Mouse (Mus musculus): ENCODE measurements around the gene Lrrc4c. TPM values are rescaled to one million over a fixed set of nuclear protein-coding genes. Genes with fewer than 3 reads are reported as not detected.

Gene Lrrc4c
- polyA plus RNA-seq, 1 experiment from 2014 or later: 2.0 TPM

DNA sequence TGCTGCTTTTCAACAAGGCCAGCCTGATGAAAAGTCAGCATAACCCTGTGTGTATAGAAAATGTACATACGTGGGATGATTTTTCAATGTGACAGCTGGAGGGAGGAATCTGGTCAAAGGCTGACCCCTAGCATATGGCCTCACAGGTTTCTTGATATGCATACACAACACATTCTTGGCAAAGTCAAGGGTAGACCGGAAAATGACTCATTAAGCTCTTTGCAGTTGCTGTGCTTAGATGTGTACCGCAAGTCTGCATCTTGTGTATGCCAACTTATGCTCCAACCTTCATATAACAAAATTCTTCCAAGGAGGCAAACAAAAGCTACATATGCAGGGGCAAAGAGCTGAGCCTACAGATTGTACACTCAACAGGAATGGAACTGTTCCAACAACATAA lies 631.6 kb downstream of the Lrrc4c start:
- Histone ChIP-seq H3K9ac (no peak overlapping the region), H3K27ac (no peak overlapping the region), H3K27me3 (no peaks in the 10 kb centered on the region), H3K4me2 (no peak overlapping the region), H3K4me3 (no peak overlapping the region), H3K9me3 (no peaks in the 10 kb centered on the region), H3K4me1 (no peaks in the 10 kb centered on the region), H3K36me3 (no peaks in the 10 kb centered on the region)
- ATAC-seq (ENCODE audit: insufficient number of reproducible peaks, insufficient read depth, low FRiP score, low TSS enrichment, low read depth): no peak
- WGBS: 89% methylated on average over 3 of the region's 3 CpGs

DNA sequence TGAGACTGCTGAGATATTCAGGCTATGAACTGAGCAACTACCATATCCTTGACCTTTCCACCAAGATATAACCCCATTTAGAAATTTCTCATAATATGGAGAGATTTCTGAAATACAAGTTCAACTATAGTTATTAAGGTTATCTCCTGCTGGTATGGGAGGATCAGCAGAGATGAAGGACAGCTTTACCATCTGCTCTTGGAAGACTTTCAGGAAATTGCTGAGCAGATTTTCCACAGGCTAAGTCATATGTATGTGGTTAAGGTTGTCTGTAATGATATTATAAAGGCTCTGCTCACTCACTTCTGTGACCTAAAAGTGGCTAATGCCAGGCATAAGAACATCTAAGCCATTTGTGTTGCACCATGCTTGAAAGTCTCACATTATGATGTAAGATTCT lies 681.6 kb downstream of the Lrrc4c start:
- no peak for ATAC-seq (ENCODE audit: insufficient number of reproducible peaks, insufficient read depth, low FRiP score, low TSS enrichment, low read depth)
- Histone ChIP-seq H3K9me3 (no peaks in the 10 kb centered on the region), H3K4me1 (no peaks in the 10 kb centered on the region), H3K9ac (no peak overlapping the region), H3K4me3 (no peak overlapping the region), H3K4me2 (no peak overlapping the region), H3K27ac (no peak overlapping the region), H3K27me3 (no peaks in the 10 kb centered on the region), H3K36me3 (no peaks in the 10 kb centered on the region)

DNA sequence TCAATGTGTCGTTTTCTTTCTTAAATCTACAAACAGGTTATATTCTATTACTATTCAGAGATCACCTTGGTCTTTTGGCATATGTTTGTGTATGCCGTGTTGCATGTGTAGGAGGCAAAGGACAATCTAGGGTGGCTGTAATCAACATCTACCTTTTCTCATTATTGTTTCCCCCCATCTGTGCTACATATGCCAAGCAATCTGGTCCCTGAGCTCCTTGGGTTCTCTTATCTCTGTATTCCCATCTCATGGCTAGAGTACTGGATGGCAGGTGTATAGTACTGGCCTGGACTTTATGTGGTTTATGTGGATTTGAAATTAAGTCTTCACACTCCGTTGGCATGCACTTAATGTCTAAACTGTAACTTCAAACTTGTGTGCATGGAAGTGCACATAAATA lies 700.4 kb downstream of the Lrrc4c start:
- 67% methylated on average over 3 of the region's 3 CpGs for WGBS
- Histone ChIP-seq H3K4me2 (no peak overlapping the region), H3K27me3 (no peaks in the 10 kb centered on the region), H3K4me1 (no peaks in the 10 kb centered on the region), H3K4me3 (no peak overlapping the region), H3K27ac (no peak overlapping the region), H3K36me3 (no peaks in the 10 kb centered on the region), H3K9ac (no peak overlapping the region), H3K9me3 (no peaks in the 10 kb centered on the region)
- ATAC-seq (ENCODE audit: insufficient number of reproducible peaks, insufficient read depth, low FRiP score, low TSS enrichment, low read depth): no peak

DNA sequence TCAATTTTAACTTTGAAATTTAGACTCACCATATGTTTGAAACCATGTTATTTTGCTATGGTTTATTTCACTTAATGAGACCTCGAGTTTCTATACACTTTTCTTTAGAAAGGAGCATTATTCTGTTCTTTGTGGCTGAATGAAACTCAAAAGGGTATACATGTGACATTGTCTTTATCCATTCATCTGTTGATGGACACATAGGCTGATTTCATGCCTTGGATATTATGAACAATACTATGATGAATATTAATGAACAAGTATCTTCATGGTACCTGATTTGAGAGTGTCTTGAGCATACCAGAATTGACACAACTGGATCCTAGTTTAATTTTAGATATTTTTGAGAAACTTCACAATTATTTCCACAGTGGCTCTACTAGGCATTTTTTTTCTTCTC lies 709.0 kb downstream of the Lrrc4c start:
- WGBS: 64% methylated on average over 1 of the region's 1 CpGs
- ATAC-seq (ENCODE audit: insufficient number of reproducible peaks, insufficient read depth, low FRiP score, low TSS enrichment, low read depth): no peak
- H3K27ac ChIP-seq: no peak overlapping the region

DNA sequence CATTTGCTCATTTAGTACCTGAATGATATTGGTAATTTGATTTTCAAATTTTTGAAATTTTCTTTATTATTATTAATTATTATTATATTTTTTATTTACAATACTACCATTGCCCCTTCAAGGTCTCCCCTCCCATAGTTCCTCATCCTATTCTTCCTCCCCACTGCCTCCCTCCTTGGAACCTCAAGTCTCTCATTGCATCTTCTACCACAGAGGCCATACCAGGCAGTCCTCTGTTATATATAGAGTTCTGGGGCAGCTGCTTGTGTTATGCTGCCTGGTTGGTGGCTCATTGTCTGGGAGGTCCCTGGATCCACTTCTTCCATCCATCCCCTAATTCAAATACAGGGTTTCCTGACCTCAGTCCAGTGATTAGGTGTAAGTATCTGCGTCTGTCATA lies 709.6 kb downstream of the Lrrc4c start:
- Histone ChIP-seq H3K4me2 (no peak overlapping the region), H3K4me3 (no peak overlapping the region), H3K9me3 (no peaks in the 10 kb centered on the region), H3K36me3 (no peaks in the 10 kb centered on the region), H3K9ac (no peak overlapping the region), H3K27ac (no peak overlapping the region), H3K27me3 (no peaks in the 10 kb centered on the region), H3K4me1 (no peaks in the 10 kb centered on the region)
- ATAC-seq (ENCODE audit: insufficient number of reproducible peaks, insufficient read depth, low FRiP score, low TSS enrichment, low read depth): no peak
- WGBS: 84% methylated on average over 1 of the region's 1 CpGs

More for the DNA sequence above, 709.0 kb downstream of the Lrrc4c start:
- Histone ChIP-seq H3K36me3 (no peaks in the 10 kb centered on the region), H3K4me2 (no peak overlapping the region), H3K4me3 (no peak overlapping the region), H3K4me1 (no peaks in the 10 kb centered on the region), H3K27me3 (no peaks in the 10 kb centered on the region), H3K9ac (no peak overlapping the region), H3K9me3 (no peaks in the 10 kb centered on the region)

DNA sequence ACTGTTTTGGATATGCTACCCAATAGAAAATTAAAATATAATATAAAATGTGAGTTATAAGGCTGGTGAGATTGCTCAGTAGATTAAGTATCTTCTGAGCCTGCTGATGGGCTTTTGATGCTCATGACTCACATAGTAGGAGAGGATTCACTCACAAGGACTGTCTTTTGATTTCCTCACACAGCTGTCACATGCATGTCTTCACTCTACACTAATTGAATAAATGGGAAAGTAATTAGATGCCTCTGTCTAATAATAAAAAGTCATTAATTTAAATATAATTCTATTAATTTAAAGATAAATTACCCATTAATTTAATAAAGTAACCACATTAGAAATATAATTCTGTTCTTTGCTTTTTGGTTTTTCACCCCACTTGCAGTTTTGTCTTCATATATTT lies 718.4 kb downstream of the Lrrc4c start:
- no peaks in the 10 kb centered on the region for H3K4me1 ChIP-seq
- H3K4me3 ChIP-seq: no peak overlapping the region
- H3K9ac ChIP-seq: no peak overlapping the region
- H3K9me3 ChIP-seq: no peaks in the 10 kb centered on the region
- no peak for ATAC-seq (ENCODE audit: insufficient number of reproducible peaks, insufficient read depth, low FRiP score, low TSS enrichment, low read depth)
- no peaks in the 10 kb centered on the region for H3K27me3 ChIP-seq
- no peaks in the 10 kb centered on the region for H3K36me3 ChIP-seq
- H3K27ac ChIP-seq: no peak overlapping the region
- no peak overlapping the region for H3K4me2 ChIP-seq

DNA sequence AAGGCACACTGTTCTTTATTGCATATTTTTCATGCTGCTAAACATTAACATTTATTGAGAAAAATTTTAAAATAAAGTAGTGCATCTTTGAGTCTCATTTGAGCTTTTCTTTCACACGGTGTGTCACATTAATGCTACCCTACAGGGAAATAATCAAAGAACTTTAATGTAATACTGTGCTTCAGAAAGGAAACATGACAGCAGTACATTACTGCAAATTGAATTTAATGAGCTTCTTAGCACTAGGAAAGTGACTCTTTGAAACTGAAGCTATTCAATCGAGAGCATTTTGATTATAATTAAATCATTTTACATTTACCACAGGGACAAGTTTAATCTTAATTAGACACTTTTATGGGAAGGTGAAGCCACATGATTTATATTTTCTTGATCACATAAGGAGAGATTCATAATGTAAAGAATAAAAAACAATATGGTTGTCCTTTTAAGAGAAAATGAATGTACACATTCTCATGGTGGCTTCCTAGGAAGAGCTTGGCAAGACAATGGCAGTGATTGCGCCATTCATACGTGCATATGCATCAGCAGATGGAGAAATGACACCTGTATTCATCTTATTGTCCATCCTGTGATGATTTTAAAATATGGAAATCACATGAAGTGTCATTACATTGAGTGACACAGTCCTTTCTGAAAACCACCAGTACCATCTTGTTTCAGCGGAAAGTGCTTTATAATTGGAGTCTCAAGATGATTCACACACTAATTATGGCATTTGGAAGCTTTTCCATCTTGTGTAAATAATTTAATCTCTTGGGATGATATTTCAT lies 719.2 kb downstream of the Lrrc4c start:
- Histone ChIP-seq H3K36me3 (no peaks in the 10 kb centered on the region), H3K27ac (no peak overlapping the region), H3K9ac (no peak overlapping the region), H3K4me2 (no peak overlapping the region), H3K27me3 (no peaks in the 10 kb centered on the region), H3K4me1 (no peaks in the 10 kb centered on the region), H3K9me3 (no peaks in the 10 kb centered on the region), H3K4me3 (no peak overlapping the region)
- 78% methylated on average over 5 of the region's 5 CpGs for WGBS
- no peak for ATAC-seq (ENCODE audit: insufficient number of reproducible peaks, insufficient read depth, low FRiP score, low TSS enrichment, low read depth)

DNA sequence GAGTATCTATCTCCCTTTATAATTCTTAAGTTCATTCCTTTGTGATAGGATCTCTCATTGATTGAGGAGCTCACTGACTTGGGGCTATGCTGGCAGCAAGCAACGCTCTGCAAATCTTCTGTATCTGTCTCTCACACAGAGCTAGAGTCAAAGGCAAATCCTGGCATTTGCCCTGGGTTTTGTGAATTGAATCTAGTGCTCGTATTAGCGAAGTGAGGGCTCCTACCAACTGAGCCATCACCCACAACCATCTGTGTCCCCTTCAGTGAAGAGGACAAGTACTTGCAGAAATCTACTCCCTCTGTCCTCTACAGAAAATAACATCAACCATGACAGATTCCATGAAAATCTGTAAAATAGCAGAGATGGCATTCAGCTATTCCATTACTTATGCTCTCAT lies 726.0 kb downstream of the Lrrc4c start:
- 78% methylated on average over 3 of the region's 3 CpGs for WGBS
- no peak overlapping the region for H3K4me3 ChIP-seq
- H3K27me3 ChIP-seq: no peaks in the 10 kb centered on the region
- H3K4me2 ChIP-seq: no peak overlapping the region
- H3K9me3 ChIP-seq: no peaks in the 10 kb centered on the region
- ATAC-seq (ENCODE audit: insufficient number of reproducible peaks, insufficient read depth, low FRiP score, low TSS enrichment, low read depth): no peak
- no peaks in the 10 kb centered on the region for H3K36me3 ChIP-seq
- no peak overlapping the region for H3K9ac ChIP-seq
- no peak overlapping the region for H3K27ac ChIP-seq
- no peaks in the 10 kb centered on the region for H3K4me1 ChIP-seq

DNA sequence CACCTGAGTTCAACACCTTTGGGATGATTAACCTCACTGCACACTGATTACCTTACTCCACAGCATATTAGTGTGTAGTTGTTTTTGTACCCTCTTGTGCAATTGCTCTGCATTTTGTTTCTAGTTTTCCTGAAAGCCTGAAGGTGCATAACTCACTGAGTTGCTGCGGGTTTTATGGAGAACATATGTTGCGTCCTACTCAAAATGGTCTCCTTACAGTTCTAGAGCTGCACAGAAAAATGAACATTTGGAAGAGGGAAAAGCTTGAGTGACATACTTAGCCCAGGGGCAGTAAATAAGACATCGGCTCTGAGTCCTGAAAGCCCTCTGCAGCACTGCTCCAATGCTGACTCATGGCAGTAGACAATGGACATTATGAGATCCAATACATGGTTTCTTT lies 727.7 kb downstream of the Lrrc4c start:
- Histone ChIP-seq H3K4me1 (no peaks in the 10 kb centered on the region), H3K36me3 (no peaks in the 10 kb centered on the region), H3K9ac (no peak overlapping the region), H3K4me2 (no peak overlapping the region), H3K27me3 (no peaks in the 10 kb centered on the region), H3K4me3 (no peak overlapping the region), H3K9me3 (no peaks in the 10 kb centered on the region), H3K27ac (no peak overlapping the region)
- ATAC-seq (ENCODE audit: insufficient number of reproducible peaks, insufficient read depth, low FRiP score, low TSS enrichment, low read depth): no peak
- WGBS: 68% methylated on average over 3 of the region's 3 CpGs

DNA sequence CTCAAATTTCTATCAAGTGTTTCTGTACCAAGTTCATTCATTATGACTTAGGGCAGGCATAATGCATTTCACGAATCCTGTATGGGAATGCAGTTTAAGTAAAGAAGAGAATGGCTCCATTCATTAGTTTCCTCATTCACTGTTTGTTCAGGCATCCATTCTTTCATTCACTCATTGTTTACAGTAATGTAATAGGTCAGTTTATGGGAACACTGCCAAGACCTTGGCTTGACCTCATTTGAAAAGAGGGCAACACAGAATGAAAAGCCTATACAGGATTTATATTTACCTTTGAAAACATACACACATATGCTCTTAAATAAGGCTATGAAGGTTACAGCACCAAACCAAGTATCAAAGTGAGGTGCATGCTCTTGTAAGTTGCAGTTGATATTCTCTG lies 762.2 kb downstream of the Lrrc4c start:
- no peaks in the 10 kb centered on the region for H3K36me3 ChIP-seq
- WGBS: 34% methylated on average over 1 of the region's 1 CpGs
- H3K9me3 ChIP-seq: no peaks in the 10 kb centered on the region

DNA sequence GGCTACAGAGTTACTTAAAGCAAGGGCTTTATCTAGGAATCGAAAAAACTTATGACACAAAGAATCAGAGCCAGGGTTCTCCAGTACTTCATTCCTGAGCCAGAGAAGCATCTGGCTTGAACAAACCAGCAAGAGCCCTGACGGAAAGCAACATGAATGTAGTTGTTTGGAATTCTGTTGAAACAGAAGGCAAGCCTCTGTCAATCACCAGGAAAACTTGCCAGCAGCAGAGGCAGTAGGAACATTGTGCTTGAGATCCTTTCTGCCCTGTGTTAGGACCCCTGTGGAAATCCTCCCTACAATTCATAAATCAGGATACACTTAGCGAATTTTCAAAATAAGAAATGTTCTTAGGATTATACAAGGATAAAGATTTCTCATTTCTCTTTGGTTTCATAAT lies 780.0 kb downstream of the Lrrc4c start:
- H3K9ac ChIP-seq: no peak overlapping the region
- no peak overlapping the region for H3K4me3 ChIP-seq
- 57% methylated on average over 3 of the region's 3 CpGs for WGBS
- no peak overlapping the region for H3K27ac ChIP-seq
- no peaks in the 10 kb centered on the region for H3K4me1 ChIP-seq
- no peaks in the 10 kb centered on the region for H3K9me3 ChIP-seq
- H3K36me3 ChIP-seq: no peaks in the 10 kb centered on the region
- no peaks in the 10 kb centered on the region for H3K27me3 ChIP-seq
- ATAC-seq (ENCODE audit: insufficient number of reproducible peaks, insufficient read depth, low FRiP score, low TSS enrichment, low read depth): no peak
- no peak overlapping the region for H3K4me2 ChIP-seq

More for the DNA sequence above, 762.2 kb downstream of the Lrrc4c start:
- Histone ChIP-seq H3K27me3 (no peaks in the 10 kb centered on the region), H3K4me2 (no peak overlapping the region), H3K27ac (no peak overlapping the region), H3K4me1 (no peaks in the 10 kb centered on the region), H3K4me3 (no peak overlapping the region), H3K9ac (no peak overlapping the region)
- ATAC-seq (ENCODE audit: insufficient number of reproducible peaks, insufficient read depth, low FRiP score, low TSS enrichment, low read depth): no peak

DNA sequence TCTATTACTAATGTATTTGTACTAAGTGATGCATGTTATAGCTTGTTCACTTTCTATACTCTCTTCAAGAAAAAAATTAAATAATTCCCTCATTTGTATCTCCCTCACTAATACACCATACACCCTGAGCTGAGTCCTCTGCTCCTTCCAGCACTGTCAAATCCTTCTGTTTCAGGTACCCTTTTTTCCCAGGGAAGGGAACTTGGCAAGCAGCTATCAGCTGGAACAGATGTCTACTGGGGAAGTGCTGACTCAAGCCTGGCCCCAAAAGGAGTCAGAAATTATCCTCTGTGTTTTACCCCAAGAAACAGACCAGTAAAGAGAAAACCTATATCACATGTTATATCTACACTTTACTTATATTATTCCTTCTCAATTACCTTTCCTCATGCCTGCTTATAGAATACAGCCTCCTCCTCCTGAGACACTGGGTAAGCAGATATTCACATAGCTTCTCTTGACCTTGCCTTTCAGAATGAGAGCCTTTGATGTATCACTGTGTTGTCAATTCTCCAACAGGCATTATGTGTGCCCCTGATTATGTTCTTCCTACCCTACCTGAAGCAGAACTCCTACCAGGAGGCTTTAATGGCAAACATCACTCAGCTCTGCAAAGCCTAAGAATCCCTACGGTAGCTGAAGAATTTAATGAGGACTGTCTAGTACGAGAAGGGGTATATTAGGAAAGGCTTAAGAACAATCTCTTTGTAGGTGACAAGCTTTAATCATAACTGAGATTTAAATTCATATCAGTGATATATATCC lies 785.6 kb downstream of the Lrrc4c start:
- H3K36me3 ChIP-seq: no peaks in the 10 kb centered on the region
- no peaks in the 10 kb centered on the region for H3K27me3 ChIP-seq
- no peak overlapping the region for H3K9ac ChIP-seq
- no peaks in the 10 kb centered on the region for H3K9me3 ChIP-seq
- no peaks in the 10 kb centered on the region for H3K4me1 ChIP-seq
- 68% methylated on average over 2 of the region's 2 CpGs for WGBS
- H3K4me3 ChIP-seq: no peak overlapping the region
- no peak for ATAC-seq (ENCODE audit: insufficient number of reproducible peaks, insufficient read depth, low FRiP score, low TSS enrichment, low read depth)
- H3K27ac ChIP-seq: no peak overlapping the region
- no peak overlapping the region for H3K4me2 ChIP-seq
